Mouse (Mus musculus) small intestine, adult 2 months (tissue): ENCODE measurements around the gene Cacna1i. TPM values are rescaled to one million over a fixed set of nuclear protein-coding genes. Genes with fewer than 3 reads are reported as not detected.

ENCODE experiments used
- H3K27ac ChIP-seq: fragments of 200-500 bp; 2 replicates; pipeline ENCODE4 v1.5.1; 2012; ENCODE audit warnings: low read depth, low read length, control low read depth, inconsistent platforms; ENCODE audit not compliant: insufficient read depth
- H3K27me3 ChIP-seq: fragments of 200-500 bp; 2 replicates; pipeline ENCODE4 v1.6.1; 2012; ENCODE audit warnings: mild to moderate bottlenecking, moderate library complexity, low read length, inconsistent platforms; ENCODE audit not compliant: control insufficient read depth, insufficient read depth
- H3K36me3 ChIP-seq: fragments of 200-500 bp; 2 replicates; pipeline ENCODE4 v1.6.1; 2012; ENCODE audit warnings: mild to moderate bottlenecking, low read length, control low read depth, inconsistent platforms; ENCODE audit not compliant: control insufficient read depth, insufficient read depth
- H3K4me1 ChIP-seq: fragments of 200-500 bp; 2 replicates; pipeline ENCODE4 v1.6.1; 2012; ENCODE audit warnings: low read length, inconsistent platforms, mixed read lengths; ENCODE audit not compliant: control insufficient read depth, insufficient read depth, insufficient read length
- H3K4me3 ChIP-seq: fragments of 200-500 bp; 2 replicates; pipeline ENCODE4 v1.5.1; 2012; ENCODE audit warnings: low read depth, mild to moderate bottlenecking, control low read depth, inconsistent platforms, low read length, moderate library complexity
- CTCF ChIP-seq: fragments of 200-500 bp; IDR thresholded peaks from 2 replicates; pipeline ENCODE4 v1.5.1; 2012; ENCODE audit warnings: low read depth, mild to moderate bottlenecking, control low read depth, inconsistent platforms, low read length, moderate library complexity, mixed read lengths; ENCODE audit not compliant: insufficient replicate concordance, insufficient read length; ENCODE audit errors: extremely low read depth
- POLR2A ChIP-seq: fragments of 200-500 bp; IDR thresholded peaks from 2 replicates; pipeline ENCODE4 v1.6.1; 2012; ENCODE audit warnings: low read depth, mild to moderate bottlenecking, control low read depth, inconsistent platforms, low read length, moderate library complexity
- WGBS: fragments of 180-500 bp; shearing (Covaris S2); methylation state at CpG from one replicate; pipeline ENCODE4 v1.1.7; 2018; 5-methylcytosine and 5-hydroxymethylcytosine counted together
- polyA plus RNA-seq: library from polyadenylated mRNA; depleted of rRNA; stranded (reverse); fragments of >200 nt; gene quantifications from 2 replicates; pipeline ENCODE4 v1.2.3, GENCODE M21; 2012

The Cacna1i gene
- polyA plus RNA-seq, 1 experiment = 0.85 TPM

- Histone ChIP-seq H3K27me3 (no peaks in the 10 kb centered on the region), H3K36me3 (no peaks in the 10 kb centered on the region), H3K4me3 (no peak overlapping the region), H3K4me1 (no peaks in the 10 kb centered on the region), H3K27ac (no peak overlapping the region)
- no peak for TF ChIP-seq POLR2A
- 100% methylated on average over 1 of the region's 1 CpGs for WGBS
Observed at GRCm38 (mm10) chr15:80297146-80297545, 10.1 kb downstream of the Cacna1i start.

- no peaks in the 10 kb centered on the region for H3K27me3 ChIP-seq
- H3K4me3 ChIP-seq = no peak overlapping the region
- WGBS = 69% methylated on average over 14 of the region's 14 CpGs
- H3K36me3 ChIP-seq = no peaks in the 10 kb centered on the region
- H3K27ac ChIP-seq = no peak overlapping the region
- TF ChIP-seq POLR2A = no peak
- no peak for TF ChIP-seq CTCF
- no peaks in the 10 kb centered on the region for H3K4me1 ChIP-seq
Observed at GRCm38 (mm10) chr15:80303779-80304178, 16.7 kb downstream of the Cacna1i start.

GRCm38 (mm10) chr15:80304188-80304587, 17.1 kb downstream of the Cacna1i start:
- no peaks in the 10 kb centered on the region for H3K4me1 ChIP-seq
- H3K27ac ChIP-seq = no peak overlapping the region
- WGBS = 84% methylated on average over 12 of the region's 12 CpGs
- H3K4me3 ChIP-seq = no peak overlapping the region
- TF ChIP-seq POLR2A (no peak), CTCF (no peak)
- H3K36me3 ChIP-seq = no peaks in the 10 kb centered on the region
- no peaks in the 10 kb centered on the region for H3K27me3 ChIP-seq

- Histone ChIP-seq H3K27me3 (no peaks in the 10 kb centered on the region), H3K27ac (no peak overlapping the region), H3K4me1 (no peaks in the 10 kb centered on the region), H3K4me3 (no peak overlapping the region), H3K36me3 (no peaks in the 10 kb centered on the region)
- WGBS = 58% methylated on average over 8 of the region's 8 CpGs
- TF ChIP-seq CTCF = no peak
- TF ChIP-seq POLR2A = no peak
Observed at GRCm38 (mm10) chr15:80306146-80306545, 19.1 kb downstream of the Cacna1i start.

- peaks cover 3% of the 10 kb centered on the region; the same call in 1 of the 2 replicates for H3K4me1 ChIP-seq
Observed at GRCm38 (mm10) chr15:80314731-80315130, 27.7 kb downstream of the Cacna1i start.

GRCm38 (mm10) chr15:80316966-80317634, 30.1 kb downstream of the Cacna1i start:
- TF ChIP-seq CTCF = no peak

More at GRCm38 (mm10) chr15:80314731-80315130, 27.7 kb downstream of the Cacna1i start:
- H3K27ac ChIP-seq = no peak overlapping the region
- no peaks in the 10 kb centered on the region; the same call in 1 of the 2 replicates for H3K27me3 ChIP-seq
- H3K4me3 ChIP-seq = no peak overlapping the region
- no peak for TF ChIP-seq CTCF
- TF ChIP-seq POLR2A = no peak
- 30% methylated on average over 7 of the region's 7 CpGs for WGBS
- no peaks in the 10 kb centered on the region for H3K36me3 ChIP-seq

GRCm38 (mm10) chr15:80317841-80318530, 30.9 kb downstream of the Cacna1i start:
- Histone ChIP-seq H3K27ac (no peak overlapping the region), H3K36me3 (no peaks in the 10 kb centered on the region), H3K4me1 (peaks cover 5% of the 10 kb centered on the region; the same call in 1 of the 2 replicates), H3K27me3 (no peaks in the 10 kb centered on the region; the same call in 1 of the 2 replicates), H3K4me3 (no peak overlapping the region)
- WGBS = 31% methylated on average over 8 of the region's 8 CpGs
- TF ChIP-seq CTCF (no peak), POLR2A (no peak)

More at GRCm38 (mm10) chr15:80316966-80317634, 30.1 kb downstream of the Cacna1i start:
- Histone ChIP-seq H3K36me3 (no peaks in the 10 kb centered on the region), H3K4me1 (peaks cover 5% of the 10 kb centered on the region; the same call in 1 of the 2 replicates), H3K4me3 (no peak overlapping the region), H3K27me3 (no peaks in the 10 kb centered on the region; the same call in 1 of the 2 replicates), H3K27ac (no peak overlapping the region)
- WGBS = 79% methylated on average over 6 of the region's 6 CpGs
